Mouse (Mus musculus): ENCODE measurements around the gene Gm3854. TPM values are rescaled to one million over a fixed set of nuclear protein-coding genes. Genes with fewer than 3 reads are reported as not detected.

Gene Gm3854
- total RNA-seq, 2 experiments from 2014 or later, result 0.87 to 0.91 TPM

- DNase-seq, result no peak
Observed at GRCm38 (mm10) chr7:6386995-6387394, 43.4 kb downstream of the Gm3854 start.

GRCm38 (mm10) chr7:6388971-6389370 is 45.4 kb downstream of the Gm3854 start:
- no peak for DNase-seq

GRCm38 (mm10) chr7:6389449-6389848 is 45.9 kb downstream of the Gm3854 start:
- DNase-seq, result no peak

GRCm38 (mm10) chr7:6397996-6398975 is 54.7 kb downstream of the Gm3854 start, which contains the start of gene Smim17:
Gene Smim17 (plus strand): TSS chr7:6398715.
- DNase-seq, result peak; percentile 72

Other genes with a start within 250 kb of the Gm3854 start
- 10 to 100 TPM; 46.2 to 61.5 TPM for gene Zfp787, start 187.8 kb upstream of the Gm3854 start, total RNA-seq (2021)
- 10 to 100 TPM; 26.4 to 27.9 TPM for gene Zfp444, start 171.5 kb upstream of the Gm3854 start, total RNA-seq (2021)
- gene Galp, start 146.7 kb upstream of the Gm3854 start, total RNA-seq (2021), result not detected
- not detected for gene Zscan5b, start 121.5 kb upstream of the Gm3854 start, total RNA-seq (2021)
- not detected for gene Epp13, start 91.0 kb upstream of the Gm3854 start, total RNA-seq (2021)
- gene Zfp667, start 57.2 kb upstream of the Gm3854 start, total RNA-seq (2021), result 1 to 10 TPM; 6.4 to 7.8 TPM
- 1 to 10 TPM; 2.7 to 3.1 TPM for gene Zfp583, start 12.5 kb upstream of the Gm3854 start, total RNA-seq (2021)
- gene Zfp78, start 19.5 kb downstream of the Gm3854 start, total RNA-seq (2021), result 1 to 10 TPM; 1.1 to 2.6 TPM
- gene Zfp28, start 39.5 kb downstream of the Gm3854 start, total RNA-seq (2021), result 1 to 10 TPM; 3.9 to 8.9 TPM
- gene Smim17, start 55.0 kb downstream of the Gm3854 start, total RNA-seq (2021), result under 1 TPM; 0.21 to 0.36 TPM
- gene Gm20715, start 66.5 kb downstream of the Gm3854 start, total RNA-seq (2021), result under 1 TPM in 1 of 2 experiments, not detected in 1; 0.09 TPM
- gene Olfr1344, start 94.9 kb downstream of the Gm3854 start, total RNA-seq (2021), result not detected
- not detected for gene Olfr1336, start 112.4 kb downstream of the Gm3854 start, total RNA-seq (2021)
- not detected for gene Olfr1346, start 123.3 kb downstream of the Gm3854 start, total RNA-seq (2021)
- not detected for gene Olfr5, start 143.2 kb downstream of the Gm3854 start, total RNA-seq (2021)
- gene Olfr1347, start 156.0 kb downstream of the Gm3854 start, total RNA-seq (2021), result not detected
- gene Olfr1348, start 165.0 kb downstream of the Gm3854 start, total RNA-seq (2021), result not detected
- gene Olfr1349, start 179.2 kb downstream of the Gm3854 start, total RNA-seq (2021), result not detected
- not detected for gene Olfr1350, start 221.1 kb downstream of the Gm3854 start, total RNA-seq (2021)

All from adrenal gland, postnatal 10 days (tissue).